Mouse (Mus musculus) C2C12 (cell line): Measurements from ENCODE around the gene Cnn1.

Experiments used
- CTCF ChIP-seq: IDR thresholded peaks from one replicate; pipeline ENCODE4 v1.5.1; 2011; ENCODE audit not compliant: control insufficient read depth, insufficient read depth, insufficient read length
- MYOG ChIP-seq: IDR thresholded peaks from one replicate; pipeline ENCODE4 v1.6.1; 2011; ENCODE audit not compliant: control insufficient read depth, insufficient read length; ENCODE audit errors: extremely low read depth

DNA sequence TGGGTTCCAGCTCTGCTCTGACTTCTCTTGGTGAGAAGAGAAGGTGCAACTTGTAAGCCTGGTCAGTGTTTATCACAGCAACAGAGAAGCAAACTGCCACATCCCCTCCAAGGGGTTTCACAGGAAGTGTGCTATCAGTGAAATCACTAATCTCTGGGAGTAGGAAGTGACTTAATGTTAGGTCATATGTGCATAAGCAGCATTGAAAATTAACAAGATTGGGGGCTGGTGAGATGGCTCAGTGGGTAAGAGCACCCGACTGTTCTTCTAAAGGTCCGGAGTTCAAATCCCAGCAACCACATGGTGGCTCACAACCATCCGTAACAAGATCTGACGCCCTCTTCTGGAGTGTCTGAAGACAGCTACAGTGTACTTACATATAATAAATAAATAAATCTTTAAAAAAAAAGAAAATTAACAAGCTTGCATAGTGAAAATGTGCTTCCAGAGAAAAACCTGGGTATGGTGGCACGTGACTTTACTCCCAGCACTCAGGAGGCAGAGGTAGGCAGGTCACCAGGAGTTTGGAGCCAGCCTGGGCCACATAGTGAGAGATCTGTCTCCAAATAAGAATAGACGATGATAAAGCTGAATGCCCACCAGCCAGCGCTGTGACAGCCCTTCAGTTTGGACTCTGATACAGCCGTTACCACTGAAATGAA, 45.4 kb downstream of the Cnn1 start:
- no peak for TF ChIP-seq MYOG
- no peak for TF ChIP-seq CTCF
